Mouse (Mus musculus): ENCODE measurements at regions not wholly inside any gene's neighbourhood (a gene's known extent, or its start where the extent isn't known, plus 50 kb on each side); places are given as distances from the start of the nearest gene placed in this dataset.

- H3K9ac ChIP-seq (ENCODE audit: low read depth, poor library complexity, severe bottlenecking) = no peak overlapping the region
- H3K27me3 ChIP-seq (ENCODE audit: control insufficient read depth, insufficient read depth, low read length, poor library complexity, severe bottlenecking) = no peaks in the 10 kb centered on the region
- H3K27ac ChIP-seq (ENCODE audit: insufficient read depth, low read length) = no peak overlapping the region
- TF ChIP-seq POLR2A (IDR thresholded peaks at IDR 0.05; ENCODE audit: insufficient read depth, low read length) = no peak
- TF ChIP-seq EP300 (IDR thresholded peaks at IDR 0.05; ENCODE audit: insufficient read depth, low read depth, low read length) = no peak
- H3K4me3 ChIP-seq (ENCODE audit: low read depth, low read length) = no peak overlapping the region
- H3K36me3 ChIP-seq (ENCODE audit: control insufficient read depth, insufficient read depth, low read length, poor library complexity, severe bottlenecking) = no peaks in the 10 kb centered on the region
- peaks cover 4% of the 10 kb centered on the region for H3K4me1 ChIP-seq (ENCODE audit: control insufficient read depth, insufficient read depth, low read length)
- no peaks in the 10 kb centered on the region for H3K9me3 ChIP-seq (replicated peaks; ENCODE audit: control insufficient read depth, insufficient read depth, low read length, poor library complexity, severe bottlenecking)
Observed at GRCm38 (mm10) chr15:58731952-58732642, 157.0 kb upstream of the Gm49356 start.
